Mouse (Mus musculus) heart, embryonic 13.5 days (tissue): ENCODE data around the gene Etl4. TPM values are rescaled to one million over a fixed set of nuclear protein-coding genes. Genes with fewer than 3 reads are reported as not detected.

Experiments
- ATAC-seq: fragments of 200-750 bp; cut with Nextera tagmentation; 2 replicates; pipeline ENCODE4 v1.8.0; 2017; ENCODE audit warnings: moderate TSS enrichment; ENCODE audit not compliant: insufficient number of reproducible peaks, low FRiP score, low TSS enrichment; ENCODE audit errors: extremely low read depth
- H3K27ac ChIP-seq: fragments of 300-500 bp; sonication (generic); replicated peaks from 2 replicates; pipeline ENCODE4 v1.5.1; 2015; ENCODE audit warnings: moderate library complexity, mild to moderate bottlenecking, inconsistent platforms
- H3K27me3 ChIP-seq: fragments of 300-500 bp; sonication (generic); replicated peaks from 2 replicates; pipeline ENCODE4 v1.6.1; 2015; ENCODE audit warnings: mild to moderate bottlenecking, inconsistent platforms
- H3K36me3 ChIP-seq: fragments of 300-500 bp; sonication (generic); 2 replicates; pipeline ENCODE4 v1.6.1; 2015; ENCODE audit warnings: mild to moderate bottlenecking, inconsistent platforms
- H3K4me1 ChIP-seq: fragments of 300-500 bp; sonication (generic); 2 replicates; pipeline ENCODE4 v1.6.1; 2015; ENCODE audit warnings: inconsistent platforms
- H3K4me2 ChIP-seq: fragments of 300-500 bp; sonication (generic); 2 replicates; pipeline ENCODE4 v1.6.1; 2015; ENCODE audit warnings: inconsistent platforms, mild to moderate bottlenecking, moderate library complexity
- H3K4me3 ChIP-seq: fragments of 300-500 bp; sonication (generic); 2 replicates; pipeline ENCODE4 v1.5.1; 2015; ENCODE audit warnings: moderate library complexity, mild to moderate bottlenecking, inconsistent platforms
- H3K9ac ChIP-seq: fragments of 300-500 bp; sonication (generic); 2 replicates; pipeline ENCODE4 v1.6.1; 2015; ENCODE audit warnings: inconsistent platforms, mild to moderate bottlenecking, moderate library complexity
- H3K9me3 ChIP-seq: fragments of 300-500 bp; sonication (generic); 2 replicates; pipeline ENCODE4 v1.6.1; 2016; ENCODE audit warnings: inconsistent platforms
- WGBS: fragments of 180-500 bp; shearing (Covaris S2); methylation state at CpG from one replicate; pipeline ENCODE4 v1.1.7; 2015; ENCODE audit warnings: mixed read lengths; 5-methylcytosine and 5-hydroxymethylcytosine counted together
- polyA plus RNA-seq: library from polyadenylated mRNA; unstranded; fragments of >200 nt; fragmentation: Nextera tagmentation; extraction: Ambion mirVana; gene quantifications from 2 replicates; pipeline ENCODE4 v1.2.1, GENCODE M21; 2015

The Etl4 gene
- polyA plus RNA-seq, 1 experiment from 2014 or later = 8.4 TPM

DNA sequence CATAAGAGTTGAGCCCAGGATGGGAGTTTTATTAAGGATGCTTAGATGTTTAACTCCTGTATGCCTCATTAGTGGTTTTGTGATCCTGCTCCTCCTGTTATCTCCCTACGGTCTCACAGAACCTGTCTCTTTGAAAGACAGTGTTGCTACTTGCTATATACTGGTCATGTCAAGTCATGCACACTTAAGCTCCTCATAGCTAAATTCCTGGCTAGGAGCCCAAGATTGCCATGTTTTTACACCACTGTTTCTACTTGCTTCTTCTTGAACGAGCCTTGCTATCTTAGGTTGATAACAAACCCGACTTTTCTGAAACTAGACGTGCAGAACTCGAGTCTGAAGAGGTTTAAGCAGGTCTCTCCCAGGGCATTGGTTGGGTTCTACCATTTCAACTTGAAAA is 710.3 kb downstream of the Etl4 start:
- no peak overlapping the region for H3K4me2 ChIP-seq
- no peak overlapping the region for H3K27ac ChIP-seq
- H3K9ac ChIP-seq = no peak overlapping the region
- ATAC-seq = no peak
- peaks cover 4% of the 10 kb centered on the region; the same call in 1 of the 2 replicates for H3K4me1 ChIP-seq
- 28% methylated on average over 5 of the region's 5 CpGs for WGBS
- H3K9me3 ChIP-seq = no peaks in the 10 kb centered on the region
- H3K27me3 ChIP-seq = no peaks in the 10 kb centered on the region
- no peak overlapping the region for H3K4me3 ChIP-seq
- no peaks in the 10 kb centered on the region for H3K36me3 ChIP-seq

DNA sequence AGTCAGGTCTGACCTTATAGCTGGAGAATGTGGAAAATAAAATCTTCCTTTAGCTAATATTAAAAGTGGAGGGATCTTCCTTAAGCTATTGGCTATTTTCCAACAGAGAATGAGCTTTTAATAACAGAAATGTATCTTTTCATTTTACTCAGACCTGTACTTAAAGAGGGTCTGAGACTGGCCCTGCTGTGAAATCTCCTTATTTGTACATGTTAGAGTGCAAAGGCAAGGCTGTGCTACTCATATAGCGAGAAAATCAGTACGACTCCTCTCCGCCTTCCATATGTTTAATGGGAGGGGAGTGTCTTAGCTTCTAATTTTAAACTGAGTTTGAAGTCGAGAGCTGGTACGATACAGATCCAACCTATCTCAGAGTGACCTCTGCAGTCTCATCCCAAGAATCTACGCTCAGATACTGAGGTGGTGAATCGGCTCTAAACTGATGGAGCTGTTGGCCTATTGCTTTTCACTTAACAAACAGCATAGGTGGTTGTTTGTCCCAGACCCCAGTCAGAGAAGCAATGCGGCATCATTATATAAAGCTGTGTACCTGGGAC is 719.7 kb downstream of the Etl4 start:
- H3K36me3 ChIP-seq = no peaks in the 10 kb centered on the region
- H3K27me3 ChIP-seq = no peaks in the 10 kb centered on the region
- peaks cover 5% of the 10 kb centered on the region for H3K4me1 ChIP-seq
- WGBS = 53% methylated on average over 8 of the region's 8 CpGs
- H3K4me2 ChIP-seq = no peak overlapping the region
- no peak overlapping the region for H3K9ac ChIP-seq
- H3K4me3 ChIP-seq = no peak overlapping the region
- no peak overlapping the region for H3K27ac ChIP-seq
- H3K9me3 ChIP-seq = no peaks in the 10 kb centered on the region
- no peak for ATAC-seq

DNA sequence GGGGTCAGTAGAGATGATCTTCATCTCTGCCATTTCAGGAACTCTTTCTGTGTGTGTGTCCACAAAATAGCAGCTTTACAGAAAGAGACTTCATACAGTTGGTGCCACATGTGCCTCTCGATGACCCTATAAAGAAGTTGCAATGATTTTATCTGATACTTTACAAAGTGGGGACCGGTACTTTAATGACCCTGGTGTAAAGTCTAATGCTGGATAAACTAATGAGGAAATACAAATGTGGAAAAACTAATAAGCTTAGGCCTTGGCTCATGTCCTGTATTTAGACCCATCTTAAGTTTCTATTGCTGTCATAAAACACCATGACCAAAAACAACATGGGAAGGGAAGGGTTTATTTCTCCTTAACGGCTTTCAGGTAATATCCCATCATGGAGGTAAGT is 729.0 kb downstream of the Etl4 start:
- ATAC-seq = no peak
- Histone ChIP-seq H3K4me1 (0 out of 2 replicates have a peak, but pooled peaks cover 4% of the 10 kb centered on the region), H3K27me3 (no peaks in the 10 kb centered on the region), H3K9me3 (no peaks in the 10 kb centered on the region), H3K27ac (no peak overlapping the region), H3K9ac (no peak overlapping the region), H3K4me2 (no peak overlapping the region), H3K36me3 (no peaks in the 10 kb centered on the region), H3K4me3 (no peak overlapping the region)
- WGBS = 80% methylated on average over 3 of the region's 3 CpGs

DNA sequence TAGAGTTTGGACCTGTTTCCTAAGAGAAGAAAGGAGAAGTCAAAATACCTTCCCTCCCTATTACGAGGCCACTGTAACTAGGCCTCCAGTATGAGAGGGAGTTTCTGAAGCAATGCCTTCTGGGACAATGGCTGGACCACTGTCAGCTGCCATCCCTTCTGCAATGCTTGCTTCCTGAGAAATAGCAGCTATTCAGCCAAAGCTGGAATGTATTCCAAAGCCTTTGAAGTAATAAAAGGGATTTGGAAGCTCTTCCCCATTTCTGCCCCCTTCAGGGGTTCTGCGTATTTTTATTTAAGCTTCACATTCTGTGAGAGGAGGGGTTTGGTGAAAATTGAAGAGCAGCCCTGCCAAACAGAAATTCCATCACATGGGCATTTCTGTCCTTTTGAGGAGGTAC is 730.1 kb downstream of the Etl4 start:
- 0 out of 2 replicates have a peak, but pooled peaks cover 4% of the 10 kb centered on the region for H3K4me1 ChIP-seq
- no peaks in the 10 kb centered on the region for H3K9me3 ChIP-seq
- H3K4me3 ChIP-seq = no peak overlapping the region
- H3K4me2 ChIP-seq = no peak overlapping the region
- 78% methylated on average over 2 of the region's 2 CpGs for WGBS
- no peak overlapping the region for H3K9ac ChIP-seq
- no peaks in the 10 kb centered on the region for H3K27me3 ChIP-seq
- H3K27ac ChIP-seq = no peak overlapping the region
- no peak for ATAC-seq
- H3K36me3 ChIP-seq = no peaks in the 10 kb centered on the region

DNA sequence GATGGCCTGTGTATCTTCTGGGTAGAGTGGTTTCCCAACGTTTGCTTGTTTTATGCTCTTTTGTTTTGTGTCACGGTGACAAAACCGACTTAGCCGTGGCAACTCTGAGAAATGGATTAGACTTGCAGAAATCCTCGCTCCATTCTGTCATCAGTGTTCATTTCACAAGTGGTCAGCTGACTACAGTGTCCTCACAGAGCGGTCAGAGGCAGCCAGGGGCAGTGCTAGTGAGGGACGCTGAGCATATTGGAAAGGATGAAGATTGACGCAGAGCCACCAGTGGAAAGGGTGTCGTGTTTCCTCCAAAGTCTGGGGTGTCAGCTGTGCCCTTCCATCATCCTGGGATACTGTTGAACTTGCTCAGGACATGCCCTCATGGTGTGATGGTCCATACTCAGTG is 733.2 kb downstream of the Etl4 start:
- H3K27ac ChIP-seq = no peak overlapping the region
- WGBS = 48% methylated on average over 9 of the region's 9 CpGs
- H3K9ac ChIP-seq = no peak overlapping the region

DNA sequence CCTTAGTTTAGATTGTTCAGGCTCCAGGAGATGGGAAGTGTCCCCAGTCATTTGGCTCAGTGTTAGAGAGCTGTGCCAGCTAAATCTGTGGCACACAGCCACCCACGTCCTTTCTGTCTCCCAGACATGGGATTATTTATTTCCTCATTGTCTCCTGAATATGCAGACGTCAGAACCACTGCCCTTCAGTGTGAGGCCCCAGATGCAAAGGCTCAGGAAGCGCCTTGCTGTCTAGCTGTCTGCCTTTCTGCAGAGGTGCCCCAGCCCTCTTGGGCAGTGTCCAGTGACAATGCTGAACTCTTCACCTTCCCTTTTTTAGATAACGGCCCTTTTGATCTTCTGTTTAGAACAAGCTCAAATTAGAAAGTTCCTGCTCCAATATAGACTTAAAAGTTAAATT is 740.2 kb downstream of the Etl4 start:
- Histone ChIP-seq H3K9me3 (no peaks in the 10 kb centered on the region), H3K9ac (no peak overlapping the region), H3K27me3 (no peaks in the 10 kb centered on the region), H3K27ac (peak overlapping the region; percentile 53), H3K4me3 (no peak overlapping the region), H3K4me2 (no peak overlapping the region), H3K36me3 (no peaks in the 10 kb centered on the region), H3K4me1 (peaks cover 39% of the 10 kb centered on the region)
- WGBS = 5% methylated on average over 4 of the region's 4 CpGs
- no peak for ATAC-seq

More for the DNA sequence above, 733.2 kb downstream of the Etl4 start:
- no peaks in the 10 kb centered on the region for H3K27me3 ChIP-seq
- H3K4me3 ChIP-seq = no peak overlapping the region
- H3K4me1 ChIP-seq = 0 out of 2 replicates have a peak, but pooled peaks cover 4% of the 10 kb centered on the region
- H3K9me3 ChIP-seq = no peaks in the 10 kb centered on the region
- no peaks in the 10 kb centered on the region for H3K36me3 ChIP-seq
- no peak for ATAC-seq
- no peak overlapping the region for H3K4me2 ChIP-seq

DNA sequence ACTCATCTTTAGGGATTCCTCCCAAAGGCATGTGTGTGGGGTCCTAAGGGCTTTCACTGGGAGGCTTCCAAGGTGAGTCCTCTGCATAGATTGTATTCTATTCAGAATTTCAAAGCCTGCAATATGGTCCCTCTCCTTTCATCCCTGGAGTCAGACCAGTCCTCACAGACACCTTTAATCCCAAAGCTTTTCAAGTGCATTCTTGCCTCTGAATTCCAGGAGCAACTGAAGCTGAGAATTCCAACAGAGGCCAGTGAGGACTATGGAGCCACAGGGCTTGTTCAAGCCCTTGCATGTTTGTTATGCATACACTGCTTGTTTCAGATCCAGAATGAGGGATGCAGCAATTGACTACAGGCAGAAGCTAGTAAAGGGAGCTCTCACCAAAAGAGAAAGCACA is 743.5 kb downstream of the Etl4 start:
- Histone ChIP-seq H3K9ac (no peak overlapping the region), H3K27me3 (no peaks in the 10 kb centered on the region), H3K4me1 (peaks cover 39% of the 10 kb centered on the region), H3K4me3 (no peak overlapping the region), H3K27ac (0 out of 2 replicates have a peak overlapping the region, but pooled peaks have one; percentile 8), H3K36me3 (no peaks in the 10 kb centered on the region), H3K9me3 (no peaks in the 10 kb centered on the region), H3K4me2 (no peak overlapping the region)
- no peak for ATAC-seq

- no peak overlapping the region for H3K9ac ChIP-seq
- no peak overlapping the region for H3K4me3 ChIP-seq
- no peak overlapping the region for H3K27ac ChIP-seq
- H3K36me3 ChIP-seq = no peaks in the 10 kb centered on the region
- peaks cover 33% of the 10 kb centered on the region for H3K4me1 ChIP-seq
- 73% methylated on average over 8 of the region's 8 CpGs for WGBS
- H3K4me2 ChIP-seq = no peak overlapping the region
- H3K9me3 ChIP-seq = no peaks in the 10 kb centered on the region
- no peak for ATAC-seq
- H3K27me3 ChIP-seq = no peaks in the 10 kb centered on the region
These were observed 744.5 kb downstream of the Etl4 start for GRCm38 (mm10) chr2:20654058-20654457.

GRCm38 (mm10) chr2:20654598-20655340 is 745.2 kb downstream of the Etl4 start:
- no peak for ATAC-seq
- 63% methylated on average over 9 of the region's 9 CpGs for WGBS
- Histone ChIP-seq H3K4me1 (peaks cover 26% of the 10 kb centered on the region), H3K36me3 (no peaks in the 10 kb centered on the region), H3K27me3 (no peaks in the 10 kb centered on the region), H3K4me3 (no peak overlapping the region), H3K27ac (no peak overlapping the region), H3K9me3 (no peaks in the 10 kb centered on the region), H3K9ac (no peak overlapping the region), H3K4me2 (no peak overlapping the region)

GRCm38 (mm10) chr2:20655341-20655612 is 745.7 kb downstream of the Etl4 start:
- Histone ChIP-seq H3K27ac (no peak overlapping the region), H3K36me3 (no peaks in the 10 kb centered on the region), H3K9me3 (no peaks in the 10 kb centered on the region), H3K9ac (no peak overlapping the region), H3K4me2 (no peak overlapping the region), H3K4me3 (no peak overlapping the region), H3K4me1 (peaks cover 21% of the 10 kb centered on the region), H3K27me3 (no peaks in the 10 kb centered on the region)
- 45% methylated on average over 2 of the region's 2 CpGs for WGBS
- no peak for ATAC-seq

DNA sequence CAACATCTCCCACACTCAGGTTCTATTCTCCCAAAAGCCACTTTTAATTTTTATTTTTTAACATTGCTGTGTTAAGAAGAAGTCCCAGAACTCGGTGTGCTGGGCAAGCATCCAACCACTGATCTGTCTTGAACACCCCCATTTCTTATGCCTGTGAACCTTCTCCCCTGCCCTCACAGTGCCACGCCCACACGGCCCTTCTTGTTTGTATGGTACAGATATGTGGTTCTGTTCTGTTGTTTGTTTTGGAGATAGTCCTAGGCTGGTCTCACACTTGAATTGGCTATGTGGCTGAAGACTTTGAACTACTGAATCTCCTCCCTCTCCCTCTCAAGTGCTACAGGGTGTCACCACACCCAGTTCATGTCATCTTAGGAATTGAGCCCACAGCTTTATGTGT is 748.3 kb downstream of the Etl4 start:
- Histone ChIP-seq H3K9me3 (no peaks in the 10 kb centered on the region), H3K36me3 (no peaks in the 10 kb centered on the region)
- WGBS = 57% methylated on average over 3 of the region's 3 CpGs

DNA sequence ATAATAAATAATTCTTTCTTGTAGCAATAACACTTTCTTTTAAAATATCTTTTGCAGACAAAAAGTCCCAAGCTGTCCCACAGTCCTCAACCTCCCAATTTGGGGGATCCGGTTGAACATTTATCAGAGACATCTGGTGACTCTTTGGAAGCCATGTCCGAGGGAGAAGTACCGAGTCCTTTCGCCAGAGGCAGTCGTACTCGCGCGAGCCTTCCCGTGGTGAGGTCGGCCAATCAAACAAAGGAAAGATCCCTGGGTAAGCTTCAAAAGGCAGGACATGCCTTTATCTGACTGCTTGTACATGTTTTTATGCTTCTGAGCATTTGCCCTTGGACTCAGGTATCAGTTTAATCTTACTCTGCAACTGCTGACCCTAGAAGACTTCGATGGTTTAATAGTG is 752.3 kb downstream of the Etl4 start:
- no peaks in the 10 kb centered on the region for H3K36me3 ChIP-seq
- H3K9me3 ChIP-seq = no peaks in the 10 kb centered on the region
- H3K4me3 ChIP-seq = no peak overlapping the region
- H3K4me1 ChIP-seq = peaks cover 12% of the 10 kb centered on the region
- H3K4me2 ChIP-seq = no peak overlapping the region
- no peak overlapping the region for H3K27ac ChIP-seq
- H3K27me3 ChIP-seq = no peaks in the 10 kb centered on the region
- H3K9ac ChIP-seq = no peak overlapping the region
- WGBS = 91% methylated on average over 11 of the region's 11 CpGs
- no peak for ATAC-seq

More for the DNA sequence above, 748.3 kb downstream of the Etl4 start:
- Histone ChIP-seq H3K27ac (no peak overlapping the region), H3K9ac (no peak overlapping the region), H3K4me3 (no peak overlapping the region), H3K4me2 (no peak overlapping the region), H3K4me1 (peaks cover 12% of the 10 kb centered on the region), H3K27me3 (no peaks in the 10 kb centered on the region)
- no peak for ATAC-seq
